Mouse (Mus musculus): ENCODE data around the gene Pid1. TPM values are rescaled to one million over a fixed set of nuclear protein-coding genes. Genes with fewer than 3 reads are reported as not detected.

The Pid1 gene
- polyA plus RNA-seq, 1 experiment from 2014 or later, result 21.4 TPM

GRCm38 (mm10) chr1:84085361-84085760 is 278.6 kb downstream of the Pid1 start:
- 81% methylated on average over 3 of the region's 3 CpGs for WGBS
- H3K27ac ChIP-seq, result no peak overlapping the region
- H3K36me3 ChIP-seq, result no peaks in the 10 kb centered on the region
- H3K27me3 ChIP-seq (replicated peaks), result no peaks in the 10 kb centered on the region
- no peaks in the 10 kb centered on the region for H3K4me1 ChIP-seq
- H3K4me2 ChIP-seq, result no peak overlapping the region
- H3K9ac ChIP-seq, result no peak overlapping the region
- ATAC-seq (ENCODE audit: insufficient read depth, low FRiP score, low read depth), result no peak
- H3K4me3 ChIP-seq (replicated peaks), result no peak overlapping the region
- H3K9me3 ChIP-seq, result no peaks in the 10 kb centered on the region

DNA sequence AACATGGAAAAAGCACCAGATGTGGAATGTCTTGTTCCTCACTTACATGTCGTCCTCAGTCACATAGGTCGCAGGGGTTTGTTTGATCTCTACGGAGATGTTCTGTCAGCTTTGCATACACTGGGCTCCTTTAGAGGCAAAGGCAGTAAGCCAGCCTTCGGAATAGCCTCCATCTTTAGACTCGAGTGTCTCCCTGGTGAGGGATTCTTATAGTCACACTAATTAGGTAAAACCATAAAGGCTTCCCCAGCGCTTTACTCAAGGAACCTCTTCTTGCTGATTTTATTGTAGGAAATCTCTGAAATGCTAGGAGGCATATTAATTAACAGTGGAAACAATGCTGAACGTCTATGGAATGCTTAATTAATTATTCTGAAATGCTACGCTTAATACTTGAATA is 284.4 kb downstream of the Pid1 start:
- no peaks in the 10 kb centered on the region for H3K9me3 ChIP-seq
- H3K27me3 ChIP-seq (replicated peaks), result no peaks in the 10 kb centered on the region
- WGBS, result 63% methylated on average over 8 of the region's 8 CpGs
- no peak for ATAC-seq (ENCODE audit: insufficient read depth, low FRiP score, low read depth)
- no peaks in the 10 kb centered on the region for H3K36me3 ChIP-seq
- H3K4me1 ChIP-seq, result no peaks in the 10 kb centered on the region
- no peak overlapping the region for H3K4me2 ChIP-seq
- H3K9ac ChIP-seq, result no peak overlapping the region
- no peak overlapping the region for H3K4me3 ChIP-seq (replicated peaks)
- no peak overlapping the region for H3K27ac ChIP-seq

DNA sequence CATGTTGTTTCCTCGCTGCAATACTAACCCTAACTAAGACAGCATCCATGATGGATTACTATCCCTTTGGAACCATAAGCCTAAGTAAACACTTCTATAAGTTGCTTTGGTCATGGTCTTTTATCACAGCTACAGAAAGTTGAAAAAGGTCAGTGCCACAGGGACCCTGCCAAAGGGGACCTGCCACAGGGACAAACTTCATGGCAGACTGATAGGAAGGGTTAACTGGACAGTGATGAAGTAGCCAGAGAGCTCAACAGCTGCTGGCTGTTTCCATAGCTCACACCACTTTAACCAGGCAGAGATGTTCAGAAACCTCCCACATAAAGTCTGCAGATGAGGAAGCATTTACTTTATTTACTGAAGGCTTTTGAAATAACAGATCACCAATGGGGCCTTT is 287.0 kb downstream of the Pid1 start:
- no peak overlapping the region for H3K27ac ChIP-seq
- H3K9me3 ChIP-seq, result no peaks in the 10 kb centered on the region
- H3K9ac ChIP-seq, result no peak overlapping the region
- 33% methylated on average over 1 of the region's 1 CpGs for WGBS
- no peak for ATAC-seq (ENCODE audit: insufficient read depth, low FRiP score, low read depth)
- H3K4me3 ChIP-seq (replicated peaks), result no peak overlapping the region
- H3K4me2 ChIP-seq, result no peak overlapping the region
- H3K36me3 ChIP-seq, result no peaks in the 10 kb centered on the region
- no peaks in the 10 kb centered on the region for H3K27me3 ChIP-seq (replicated peaks)
- H3K4me1 ChIP-seq, result no peaks in the 10 kb centered on the region

DNA sequence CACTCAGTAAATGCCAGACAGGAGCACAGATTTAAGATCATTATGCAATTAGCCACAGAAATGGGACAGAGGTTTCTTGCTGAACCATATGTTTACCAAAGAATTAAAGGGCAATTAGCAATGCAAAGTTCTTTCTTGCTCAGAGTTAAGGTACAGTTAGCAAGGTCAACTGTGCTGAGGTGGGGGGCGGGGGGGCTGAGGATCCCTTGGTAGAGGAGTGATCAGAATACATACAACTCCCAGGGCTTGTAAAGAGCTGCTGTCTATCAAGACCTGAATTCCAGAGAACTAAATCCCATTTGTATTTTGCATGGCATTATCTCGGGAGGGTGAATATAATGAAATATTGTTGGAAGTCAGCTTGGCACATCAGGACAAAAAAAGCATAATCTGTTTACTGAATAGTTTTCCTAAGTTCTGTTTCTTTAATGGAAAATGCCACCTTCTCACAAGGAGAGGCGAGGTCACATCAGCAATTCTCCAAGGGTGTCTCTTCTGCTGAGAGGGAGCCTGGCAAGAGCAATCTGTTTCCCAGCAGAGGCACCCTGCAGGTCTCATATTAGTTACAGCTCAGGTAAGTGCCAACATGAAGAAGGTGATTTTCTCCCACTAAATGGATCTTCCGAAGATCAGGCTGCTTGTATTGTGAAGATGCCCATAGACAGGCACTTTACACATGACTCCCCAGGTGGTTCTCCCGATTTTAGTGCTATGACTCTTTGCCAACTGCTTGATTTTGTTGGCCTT is 306.9 kb downstream of the Pid1 start:
- WGBS, result 68% methylated on average over 5 of the region's 5 CpGs
- Histone ChIP-seq H3K4me1 (no peaks in the 10 kb centered on the region), H3K9me3 (no peaks in the 10 kb centered on the region), H3K4me2 (no peak overlapping the region), H3K27me3 (replicated peaks) (no peaks in the 10 kb centered on the region), H3K9ac (no peak overlapping the region), H3K4me3 (replicated peaks) (no peak overlapping the region), H3K27ac (no peak overlapping the region), H3K36me3 (no peaks in the 10 kb centered on the region)
- ATAC-seq (ENCODE audit: insufficient read depth, low FRiP score, low read depth), result no peak

- no peaks in the 10 kb centered on the region for H3K4me1 ChIP-seq
- ATAC-seq (ENCODE audit: insufficient read depth, low FRiP score, low read depth), result no peak
- no peaks in the 10 kb centered on the region for H3K36me3 ChIP-seq
- H3K27me3 ChIP-seq (replicated peaks), result no peaks in the 10 kb centered on the region
- no peak overlapping the region for H3K4me2 ChIP-seq
- H3K4me3 ChIP-seq (replicated peaks), result no peak overlapping the region
- WGBS, result 82% methylated on average over 1 of the region's 1 CpGs
- no peak overlapping the region for H3K9ac ChIP-seq
- H3K9me3 ChIP-seq, result no peaks in the 10 kb centered on the region
- no peak overlapping the region for H3K27ac ChIP-seq
Measured at GRCm38 (mm10) chr1:84056306-84056705, 307.7 kb downstream of the Pid1 start.

GRCm38 (mm10) chr1:84025746-84026145 is 338.2 kb downstream of the Pid1 start:
- Histone ChIP-seq H3K27ac (no peak overlapping the region), H3K27me3 (replicated peaks) (no peaks in the 10 kb centered on the region), H3K9me3 (no peaks in the 10 kb centered on the region), H3K4me3 (replicated peaks) (no peak overlapping the region), H3K9ac (no peak overlapping the region), H3K4me1 (no peaks in the 10 kb centered on the region), H3K4me2 (no peak overlapping the region), H3K36me3 (no peaks in the 10 kb centered on the region)
- WGBS, result 67% methylated on average over 1 of the region's 1 CpGs
- no peak for ATAC-seq (ENCODE audit: insufficient read depth, low FRiP score, low read depth)

DNA sequence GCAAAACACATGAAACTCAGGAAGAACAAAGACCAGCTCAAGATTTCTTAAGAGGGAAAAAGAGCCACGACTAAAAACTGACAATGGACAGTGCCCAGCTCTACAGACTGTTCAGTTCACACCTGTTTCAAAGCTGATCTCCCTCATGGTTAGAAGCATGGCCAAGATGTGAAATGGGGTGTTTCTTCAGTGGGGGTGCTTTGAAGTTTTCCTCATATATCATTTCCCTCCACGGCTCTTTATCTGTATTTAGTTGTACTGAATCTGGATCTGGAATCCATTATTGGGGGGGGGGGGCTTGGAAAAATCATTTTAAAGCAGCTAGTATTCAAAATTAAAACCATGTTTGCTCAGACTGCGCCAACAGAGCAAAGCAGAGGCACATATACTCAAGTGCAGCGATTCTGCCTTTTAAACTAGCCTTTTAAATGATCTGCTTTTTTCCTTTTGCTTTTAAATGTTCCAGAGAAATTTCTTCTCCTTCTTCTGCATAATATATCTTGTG is 351.1 kb downstream of the Pid1 start:
- Histone ChIP-seq H3K27me3 (replicated peaks) (no peaks in the 10 kb centered on the region), H3K36me3 (no peaks in the 10 kb centered on the region), H3K27ac (no peak overlapping the region), H3K9me3 (no peaks in the 10 kb centered on the region), H3K4me3 (replicated peaks) (no peak overlapping the region), H3K4me1 (no peaks in the 10 kb centered on the region), H3K4me2 (no peak overlapping the region), H3K9ac (no peak overlapping the region)
- ATAC-seq (ENCODE audit: insufficient read depth, low FRiP score, low read depth), result no peak
- 77% methylated on average over 4 of the region's 4 CpGs for WGBS

GRCm38 (mm10) chr1:84002630-84003029 is 361.4 kb downstream of the Pid1 start:
- no peak for ATAC-seq (ENCODE audit: insufficient read depth, low FRiP score, low read depth)
- Histone ChIP-seq H3K36me3 (no peaks in the 10 kb centered on the region), H3K4me1 (no peaks in the 10 kb centered on the region), H3K27me3 (replicated peaks) (no peaks in the 10 kb centered on the region), H3K9me3 (no peaks in the 10 kb centered on the region), H3K9ac (no peak overlapping the region), H3K4me2 (no peak overlapping the region), H3K27ac (no peak overlapping the region), H3K4me3 (replicated peaks) (no peak overlapping the region)
- 87% methylated on average over 4 of the region's 4 CpGs for WGBS

Small RNAs within 50 kb of the gene (microRNA-seq; reads per million reads assigned to microRNA genes)
- gene Mir6353, result not detected
